In the genomic region with DNA sequence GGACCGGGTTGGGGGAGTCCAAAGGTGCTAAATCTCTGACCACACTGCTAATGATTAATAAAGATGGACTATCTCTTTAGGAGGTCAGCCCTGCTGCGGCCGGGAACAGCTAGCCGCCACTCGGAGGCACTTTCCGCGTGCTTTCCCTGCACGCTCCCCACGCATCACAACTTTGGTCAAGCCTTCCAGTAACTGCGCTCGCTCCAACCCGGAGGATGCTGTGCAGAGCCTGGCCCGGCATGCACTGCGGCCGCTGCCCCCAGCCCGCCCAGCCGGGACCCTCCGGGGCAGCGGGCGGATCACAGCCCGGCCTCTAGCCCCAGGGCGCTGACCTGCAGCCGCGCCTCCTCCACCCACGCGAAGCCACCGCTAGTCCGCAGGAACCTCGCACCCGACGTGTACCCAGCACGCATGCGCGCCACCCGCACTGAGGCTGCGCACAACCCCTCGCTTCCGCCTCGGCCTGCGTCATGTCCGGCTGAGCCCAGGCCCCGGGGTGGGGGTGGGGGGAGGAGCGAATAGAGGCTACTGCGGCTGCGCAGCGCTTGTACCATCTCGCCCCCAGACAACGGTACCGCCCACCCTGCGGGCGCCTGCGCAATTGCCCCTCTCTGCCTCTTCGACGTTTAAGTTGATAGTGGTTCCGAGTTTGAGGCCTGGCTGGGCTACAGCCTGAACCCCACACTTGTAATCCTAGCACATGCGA, we compare ENCODE assay signal across 8 mouse cellular contexts. TPM values are rescaled to one million over a fixed set of nuclear protein-coding genes. Genes with fewer than 3 reads are reported as not detected.
DNase-seq lines count a peak whose midpoint lies in the region; ATAC-seq lines count a peak whose summit lies in the region.

No protein-coding gene starts in this region.

- peak; percentile 99 for DNase-seq in NIH3T3 (ENCODE audit: low read depth)
- DNase-seq in cerebellum, postnatal 10 days = peak; percentile 100
- peak; percentile 95 to 97 for DNase-seq in frontal cortex, postnatal 14 days (ENCODE audit: low spot score in 2 of 2)
- DNase-seq in layer of hippocampus, postnatal 25 days (ENCODE audit: extremely low spot score in 1 of 2, low spot score in 1 of 2) = peak; percentile 99
- peak; percentile 97 for DNase-seq in lung, postnatal 25 days (ENCODE audit: low spot score)
- DNase-seq in retina, embryonic 14.5 days (ENCODE audit: low spot score) = peak; percentile 100
- DNase-seq in thymus, postnatal 4 days = peak; percentile 100

- ATAC-seq in hindbrain, embryonic 13.5 days (ENCODE audit: low FRiP score) = peak; percentile 84

- peaks cover 35% of the 10 kb centered on the region for H3K4me1 ChIP-seq in hindbrain, embryonic 13.5 days (replicated peaks)

- H3K9ac ChIP-seq in hindbrain, embryonic 13.5 days = peak overlapping the region; percentile 95

- peak overlapping the region; percentile 93 for H3K4me3 ChIP-seq in hindbrain, embryonic 13.5 days

- under 1% methylated on average over 56 of the region's 56 CpGs for WGBS in hindbrain, embryonic 13.5 days

- no peaks in the 10 kb centered on the region for H3K9me3 ChIP-seq in hindbrain, embryonic 13.5 days

- peak overlapping the region; percentile 80 for H3K4me2 ChIP-seq in hindbrain, embryonic 13.5 days

- H3K36me3 ChIP-seq in hindbrain, embryonic 13.5 days = peaks cover 26% of the 10 kb centered on the region

- H3K27ac ChIP-seq in hindbrain, embryonic 13.5 days = peak overlapping the region; percentile 90

- H3K27me3 ChIP-seq in hindbrain, embryonic 13.5 days = no peaks in the 10 kb centered on the region

RNA-seq across cellular contexts. Expression of gene Park7, which starts 4.6 kb away (rescaled TPM):
- 359 and 380 TPM in 2 replicates for polyA plus RNA-seq in hindbrain, embryonic 13.5 days (2015; fragmentation: Nextera tagmentation; extraction: Ambion mirVana)
- total RNA-seq in layer of hippocampus, postnatal 25 days (2021) = 100 to 1,000 TPM; 228 to 261 TPM

RNA-seq across cellular contexts. Expression of gene Tnfrsf9, which starts 4.8 kb away (rescaled TPM):
- 0.22 and 0.38 TPM in 2 replicates for polyA plus RNA-seq in hindbrain, embryonic 13.5 days (2015; fragmentation: Nextera tagmentation; extraction: Ambion mirVana)
- 1 to 10 TPM in 1 of 2 experiments, under 1 TPM in 1; 0.80 to 1.1 TPM for total RNA-seq in layer of hippocampus, postnatal 25 days (2021)

RNA-seq across cellular contexts. Expression of gene Errfi1, which starts 55.9 kb away (rescaled TPM):
- 29.0 and 29.5 TPM in 2 replicates for polyA plus RNA-seq in hindbrain, embryonic 13.5 days (2015; fragmentation: Nextera tagmentation; extraction: Ambion mirVana)
- 10 to 100 TPM; 37.2 to 43.4 TPM for total RNA-seq in layer of hippocampus, postnatal 25 days (2021)

Comparison
In these comparisons a context has a peak if more than half of its experiments do, and no peak if none do; other contexts are left out.
1. Peak in every context shown above with its lines: DNase-seq, ATAC-seq, H3K4me3 ChIP-seq and H3K27ac ChIP-seq.